Mouse (Mus musculus) myocyte (in vitro differentiated cells): ENCODE measurements around the gene Rnf114. TPM values are rescaled to one million over a fixed set of nuclear protein-coding genes. Genes with fewer than 3 reads are reported as not detected.

Experiments
- H3K27me3 ChIP-seq: one replicate; pipeline ENCODE4 v1.6.1; 2011; ENCODE audit not compliant: control insufficient read depth, insufficient read depth, insufficient read length
- H3K36me3 ChIP-seq: one replicate; pipeline ENCODE4 v1.6.1; 2011; ENCODE audit not compliant: control insufficient read depth, insufficient read depth
- H3K4me2 ChIP-seq: one replicate; pipeline ENCODE4 v1.6.1; 2011; ENCODE audit warnings: low read depth, control low read depth
- H3K4me3 ChIP-seq: one replicate; pipeline ENCODE4 v1.5.1; 2011; ENCODE audit warnings: mild to moderate bottlenecking, control low read depth, moderate library complexity
- H3K79me2 ChIP-seq: one replicate; pipeline ENCODE4 v1.6.1; 2011; ENCODE audit not compliant: control insufficient read depth, insufficient read depth
- H3ac ChIP-seq: one replicate; pipeline ENCODE4 v1.6.1; 2011; ENCODE audit not compliant: control insufficient read depth, insufficient read length
- CEBPB ChIP-seq: IDR thresholded peaks from 2 replicates; pipeline ENCODE4 v1.6.1; 2011; ENCODE audit warnings: mild to moderate bottlenecking, moderate library complexity; ENCODE audit not compliant: poor library complexity, insufficient read depth, severe bottlenecking
- E2F4 ChIP-seq: IDR thresholded peaks from one replicate; pipeline ENCODE4 v1.6.1; 2011; ENCODE audit warnings: mild to moderate bottlenecking, control low read depth, moderate library complexity; ENCODE audit not compliant: insufficient read depth
- MAX ChIP-seq: IDR thresholded peaks from one replicate; pipeline ENCODE4 v1.6.1; 2011; ENCODE audit warnings: low read depth, mild to moderate bottlenecking, control low read depth
- MYOD1 ChIP-seq, 3 experiments: IDR thresholded peaks; one replicate each; pipeline ENCODE4 v1.6.1; 2011; ENCODE audit warnings: control low read depth in 2 of 3, low read depth in 2 of 3, mild to moderate bottlenecking in 2 of 3, moderate library complexity in 1 of 3; ENCODE audit not compliant: insufficient read length in 2 of 3, control insufficient read depth in 1 of 3
- MYOG ChIP-seq, 3 experiments: IDR thresholded peaks; one replicate each; pipeline ENCODE4 v1.6.1; 2011; ENCODE audit warnings: control low read depth in 2 of 3, low read depth in 2 of 3, mild to moderate bottlenecking in 2 of 3; ENCODE audit not compliant: insufficient read length in 2 of 3, control insufficient read depth in 1 of 3, insufficient read depth in 1 of 3
- POLR2A ChIP-seq: IDR thresholded peaks from one replicate; pipeline ENCODE4 v1.6.1; 2011; ENCODE audit warnings: low read depth, mild to moderate bottlenecking, control low read depth, moderate library complexity; ENCODE audit not compliant: insufficient read length
- POLR2AphosphoS2 ChIP-seq: IDR thresholded peaks from one replicate; pipeline ENCODE4 v1.6.1; 2011; ENCODE audit warnings: low read depth, control low read depth; ENCODE audit not compliant: insufficient read length
- REST ChIP-seq: IDR thresholded peaks from one replicate; pipeline ENCODE4 v1.6.1; 2011; ENCODE audit warnings: mild to moderate bottlenecking, control low read depth, moderate library complexity; ENCODE audit not compliant: insufficient read depth, insufficient read length
- SRF ChIP-seq: IDR thresholded peaks from one replicate; pipeline ENCODE4 v1.6.1; 2011; ENCODE audit warnings: low read depth; ENCODE audit not compliant: control insufficient read depth, insufficient read length
- TCF12 ChIP-seq: IDR thresholded peaks from one replicate; pipeline ENCODE4 v1.6.1; 2011; ENCODE audit warnings: mild to moderate bottlenecking, control low read depth; ENCODE audit not compliant: poor library complexity, insufficient read depth, severe bottlenecking
- TCF3 ChIP-seq: IDR thresholded peaks from one replicate; pipeline ENCODE4 v1.6.1; 2011; ENCODE audit warnings: low read depth, control low read depth; ENCODE audit not compliant: insufficient read length
- USF1 ChIP-seq: IDR thresholded peaks from one replicate; pipeline ENCODE4 v1.6.1; 2011; ENCODE audit warnings: low read depth, mild to moderate bottlenecking, control low read depth, moderate library complexity
- polyA plus RNA-seq: library from polyadenylated mRNA; unstranded; fragments of >200 nt; fragmentation: generic; extraction: Trizol; gene quantifications from one replicate; pipeline ENCODE4 v1.2.1, GENCODE M21; 2012; ENCODE audit warnings: missing spikeins

Gene Rnf114
- polyA plus RNA-seq, 1 experiment = 40.9 TPM

DNA sequence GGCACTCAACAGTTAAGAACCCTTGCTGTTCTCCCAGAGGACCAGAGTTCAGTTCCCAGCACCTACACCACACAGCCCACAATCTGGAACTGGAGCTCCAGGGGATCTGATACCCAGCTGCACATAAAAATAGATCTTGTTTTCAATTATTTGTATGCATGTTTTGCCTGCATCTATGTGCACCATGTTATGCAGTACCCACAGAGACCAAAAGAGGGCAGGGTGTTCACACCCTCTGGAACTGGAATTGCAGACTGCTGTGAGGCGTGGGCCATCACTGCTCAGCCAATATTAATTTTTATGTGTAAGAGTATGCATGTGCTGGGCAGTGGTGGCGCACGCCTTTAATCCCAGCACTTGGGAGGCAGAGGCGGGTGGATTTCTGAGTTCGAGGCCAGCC is 4.8 kb downstream of the Rnf114 start:
- no peak for TF ChIP-seq POLR2A
- TF ChIP-seq SRF = no peak
- no peak for TF ChIP-seq E2F4
- no peak for TF ChIP-seq TCF12
- no peak for TF ChIP-seq REST
- TF ChIP-seq USF1 = no peak
- TF ChIP-seq MYOG (IDR thresholded peaks at IDR 0.05; ENCODE audit: control insufficient read depth in 1 of 3, insufficient read depth in 1 of 3, insufficient read length in 2 of 3, low read depth in 2 of 3) = no peak
- TF ChIP-seq MAX = no peak
- no peak for TF ChIP-seq MYOD1 (IDR thresholded peaks at IDR 0.05; ENCODE audit: control insufficient read depth in 1 of 3, insufficient read length in 2 of 3, low read depth in 2 of 3)
- TF ChIP-seq CEBPB = no peak
- no peak for TF ChIP-seq TCF3
- H3ac ChIP-seq = no peak overlapping the region
- H3K27me3 ChIP-seq = no peaks in the 10 kb centered on the region
- H3K4me2 ChIP-seq = no peak overlapping the region
- H3K36me3 ChIP-seq = no peaks in the 10 kb centered on the region
- H3K4me3 ChIP-seq = no peak overlapping the region
- H3K79me2 ChIP-seq = peaks cover 2% of the 10 kb centered on the region

DNA sequence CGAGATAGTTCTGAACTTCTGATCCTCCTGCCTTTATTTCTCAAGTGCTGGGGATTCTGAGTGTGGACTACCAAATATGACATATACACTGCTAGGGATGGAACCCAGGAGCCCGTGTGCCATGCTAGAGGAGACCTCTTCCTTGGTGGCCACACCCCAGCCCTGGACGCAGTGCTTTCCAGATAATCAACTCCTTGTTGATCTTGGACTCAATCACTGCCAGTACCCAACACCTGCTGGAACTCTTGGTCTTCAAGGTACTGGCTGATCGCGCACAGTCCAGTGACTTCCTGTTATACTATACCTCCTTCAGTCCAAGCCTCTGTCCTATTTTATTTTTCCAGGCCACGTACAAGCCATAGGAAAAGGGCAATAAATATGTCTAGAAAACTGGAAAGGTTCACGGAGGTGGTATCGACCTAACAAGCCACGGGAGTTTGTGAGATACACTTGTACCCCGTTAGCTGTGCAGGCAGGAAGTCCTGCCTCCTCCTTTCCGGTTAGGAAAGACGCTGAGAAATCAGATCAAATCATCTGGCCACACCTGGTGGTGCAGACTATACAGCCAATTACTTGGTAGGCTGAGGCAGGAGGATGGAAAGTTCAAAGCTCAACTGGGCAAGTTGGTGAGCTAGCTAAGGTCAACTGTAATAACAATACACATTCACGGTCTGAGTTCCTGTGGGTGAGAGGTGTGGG is 10.3 kb downstream of the Rnf114 start:
- Histone ChIP-seq H3K4me3 (peak overlapping the region; percentile 48), H3K79me2 (peaks cover 40% of the 10 kb centered on the region), H3K27me3 (no peaks in the 10 kb centered on the region), H3ac (peak overlapping the region; percentile 36), H3K36me3 (no peaks in the 10 kb centered on the region), H3K4me2 (peak overlapping the region; percentile 89)
- TF ChIP-seq CEBPB (no peak), TCF3 (no peak), POLR2AphosphoS2 (no peak), MYOD1 (IDR thresholded peaks at IDR 0.05; ENCODE audit: control insufficient read depth in 1 of 3, insufficient read length in 2 of 3, low read depth in 2 of 3) (no peak)

DNA sequence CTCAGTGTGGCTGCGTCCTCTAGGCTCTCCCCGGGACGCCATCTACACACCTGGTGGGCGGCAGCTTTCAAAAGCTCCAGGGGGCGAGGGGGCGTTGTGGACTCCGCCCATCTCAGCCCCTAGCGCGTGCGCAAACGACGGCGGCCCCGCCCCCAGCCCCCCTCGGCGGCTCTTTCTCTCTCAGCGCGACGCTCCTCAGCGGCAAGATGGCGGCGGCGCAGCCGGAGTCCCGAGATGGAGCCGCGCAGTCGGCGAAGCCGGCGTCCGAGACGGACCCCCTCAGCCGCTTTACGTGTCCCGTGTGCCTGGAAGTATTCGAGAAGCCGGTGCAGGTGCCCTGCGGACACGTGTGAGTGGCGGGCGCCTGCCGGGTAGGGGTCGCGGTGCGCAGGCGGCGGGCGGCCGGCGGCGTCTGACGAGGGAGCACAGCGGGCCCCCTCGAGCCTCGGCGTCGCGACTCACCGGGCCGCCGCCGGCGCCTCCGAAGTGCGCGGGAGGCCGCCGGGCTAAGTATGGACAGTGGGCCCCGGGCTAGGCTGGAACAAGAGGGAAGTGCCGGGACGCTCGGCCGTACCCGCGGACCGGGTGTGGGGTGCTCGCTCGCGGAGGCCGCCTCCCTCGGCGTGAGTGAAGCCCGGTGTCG is 10.9 kb downstream of the Rnf114 start:
- Histone ChIP-seq H3K36me3 (no peaks in the 10 kb centered on the region), H3K79me2 (peaks cover 45% of the 10 kb centered on the region), H3K4me2 (peak overlapping the region; percentile 89), H3ac (peak overlapping the region; percentile 36), H3K4me3 (peak overlapping the region; percentile 48), H3K27me3 (no peaks in the 10 kb centered on the region)
- TF ChIP-seq POLR2A (peak; percentile 62), POLR2AphosphoS2 (peak; percentile 66), MYOD1 (IDR thresholded peaks at IDR 0.05; ENCODE audit: control insufficient read depth in 1 of 3, insufficient read length in 2 of 3, low read depth in 2 of 3) (peak in 1 of 3 experiments; percentile 4), REST (no peak)

DNA sequence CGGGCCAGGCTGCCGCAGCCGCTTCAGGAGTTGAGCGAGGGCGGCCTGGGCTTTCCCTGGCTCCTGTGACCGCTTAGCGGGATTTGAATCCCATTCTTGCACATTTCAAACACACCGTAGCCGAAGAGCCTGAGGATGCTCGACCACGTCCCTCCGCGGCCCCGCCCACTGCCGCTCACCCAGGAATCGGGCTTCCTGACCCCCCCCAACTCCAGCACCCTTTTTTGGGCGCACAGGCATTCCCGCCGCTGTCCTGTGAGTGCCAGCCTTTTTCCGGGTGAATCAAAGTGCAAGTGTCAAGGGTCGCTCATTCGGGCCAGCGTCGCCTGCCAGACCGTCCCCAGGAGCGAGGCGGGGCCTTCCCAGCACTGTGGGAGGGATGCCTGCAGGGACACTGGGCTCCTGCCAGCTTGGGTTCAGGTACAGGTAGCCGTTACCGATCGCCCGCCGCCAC is 11.5 kb downstream of the Rnf114 start:
- TF ChIP-seq POLR2A (peak; percentile 23), MYOG (IDR thresholded peaks at IDR 0.05; ENCODE audit: control insufficient read depth in 1 of 3, insufficient read depth in 1 of 3, insufficient read length in 2 of 3, low read depth in 2 of 3) (no peak)
- peaks cover 3% of the 10 kb centered on the region for H3K36me3 ChIP-seq
- peaks cover 48% of the 10 kb centered on the region for H3K79me2 ChIP-seq
- peak overlapping the region; percentile 76 for H3K4me2 ChIP-seq
- H3K27me3 ChIP-seq = no peaks in the 10 kb centered on the region
- peak overlapping the region; percentile 36 for H3ac ChIP-seq
- peak overlapping the region; percentile 48 for H3K4me3 ChIP-seq

DNA sequence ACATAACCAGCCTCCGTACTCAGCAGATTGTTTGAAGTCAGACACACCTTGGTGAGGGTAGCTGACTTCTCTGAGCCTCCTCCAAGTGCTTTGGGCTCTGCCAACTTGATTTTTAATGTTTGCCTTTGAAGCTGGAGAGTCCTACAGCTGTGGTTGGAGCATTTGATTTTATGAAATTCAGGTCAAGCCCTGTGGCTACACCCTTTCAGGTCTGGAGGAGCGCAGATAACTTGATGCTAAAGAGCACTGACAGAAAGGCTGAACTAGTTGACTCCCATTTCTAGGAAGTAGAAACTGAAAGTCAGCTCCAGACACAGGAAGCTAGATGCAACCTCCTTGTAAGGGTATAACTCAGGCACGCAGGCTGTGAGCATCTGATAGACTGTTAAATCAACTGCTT is 12.7 kb downstream of the Rnf114 start:
- no peak overlapping the region for H3ac ChIP-seq
- H3K4me2 ChIP-seq = peak overlapping the region; percentile 76
- no peaks in the 10 kb centered on the region for H3K27me3 ChIP-seq
- H3K79me2 ChIP-seq = peaks cover 56% of the 10 kb centered on the region
- TF ChIP-seq MYOD1 (IDR thresholded peaks at IDR 0.05; ENCODE audit: control insufficient read depth in 1 of 3, insufficient read length in 2 of 3, low read depth in 2 of 3) = no peak
- no peak for TF ChIP-seq TCF12
- TF ChIP-seq USF1 = no peak
- no peak for TF ChIP-seq MAX
- TF ChIP-seq E2F4 = no peak
- no peak for TF ChIP-seq CEBPB
- no peak for TF ChIP-seq POLR2A
- TF ChIP-seq POLR2AphosphoS2 = no peak
- TF ChIP-seq REST = no peak
- TF ChIP-seq SRF = no peak
- TF ChIP-seq MYOG (IDR thresholded peaks at IDR 0.05; ENCODE audit: control insufficient read depth in 1 of 3, insufficient read depth in 1 of 3, insufficient read length in 2 of 3, low read depth in 2 of 3) = no peak
- TF ChIP-seq TCF3 = no peak
- H3K4me3 ChIP-seq = no peak overlapping the region
- peaks cover 3% of the 10 kb centered on the region for H3K36me3 ChIP-seq
